Mouse (Mus musculus) ZHBTc4 (cell line): ENCODE measurements around the gene Bpifb9a.
"Not testable (repeated sequence)": the region's sequence is repeated elsewhere in the genome, so short reads cannot be mapped to it uniquely, and the experiment has no call there.

Source experiments
- DNase-seq: peaks from one replicate; pipeline ENCODE4 v3.0.0-alpha.2; 2011; ENCODE audit warnings: low read depth, low spot score

Bpifb9a gene

GRCm38 (mm10) chr2:154304604-154305003, 47.0 kb downstream of the Bpifb9a start:
- not testable (repeated sequence) for DNase-seq

- not testable (repeated sequence) for DNase-seq
Measured at GRCm38 (mm10) chr2:154306927-154307326, 49.3 kb downstream of the Bpifb9a start, which contains the start of gene Bpifb9b. Gene Bpifb9b, plus strand, starts transcription at chr2:154307227.

GRCm38 (mm10) chr2:154313771-154314170, 56.1 kb downstream of the Bpifb9a start:
- DNase-seq = not testable (repeated sequence)
